ENCODE assay signal across 1 mouse cellular context in the genomic region with DNA sequence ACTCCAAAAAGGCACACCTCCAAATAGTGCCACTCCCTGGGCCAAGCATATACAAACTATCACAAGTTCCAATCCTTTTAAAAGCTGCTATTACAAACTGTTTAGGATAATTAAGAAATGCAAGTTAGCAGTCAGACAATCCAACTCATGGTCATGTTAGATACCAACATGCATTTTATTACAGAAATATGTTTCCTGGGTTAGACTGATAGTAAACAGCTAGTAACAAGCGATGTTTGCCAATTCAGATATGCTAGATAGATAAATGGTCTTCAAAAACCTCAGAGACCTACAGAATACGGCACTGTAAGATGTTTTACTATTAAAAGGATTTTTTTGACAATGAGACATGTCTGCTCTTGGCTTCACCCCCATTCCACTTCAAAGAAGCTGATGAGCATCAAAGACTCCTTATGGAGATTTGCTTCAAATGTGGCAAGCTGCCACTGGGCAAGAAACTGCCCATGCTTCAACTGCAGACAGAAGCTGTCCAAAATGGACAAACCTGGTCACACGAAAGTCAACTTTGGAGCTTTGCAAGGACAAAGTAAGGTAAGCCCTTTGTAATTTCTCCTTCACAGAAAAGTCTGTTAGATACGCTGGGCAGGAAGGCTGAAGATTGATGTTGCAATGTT.
TF ChIP-seq lines count a peak whose summit lies in the region.

No protein-coding gene starts in this region.

TF ChIP-seq in MEL, 35 proteins besides CTCF, POLR2A, EP300 and RAD21 (continued from another document):
- TF ChIP-seq POLR2AphosphoS2 (IDR thresholded peaks at IDR 0.05; ENCODE audit: low read length) (no peak), ZC3H11A (IDR thresholded peaks at IDR 0.05; ENCODE audit: low read depth, low read length) (no peak), NRF1 (IDR thresholded peaks at IDR 0.05; ENCODE audit: insufficient read depth, low read depth, low read length, poor library complexity, severe bottlenecking) (no peak)
